Mouse (Mus musculus) cerebellum, adult 8-10 months (tissue): ENCODE results near the gene Gm5114.
"Not testable (repeated sequence)": the region's sequence is repeated elsewhere in the genome, so short reads cannot be mapped to it uniquely, and the experiment has no call there.

Experiments
- DNase-seq: peaks from one replicate; pipeline ENCODE4 v3.0.0; 2022

Gene Gm5114

GRCm38 (mm10) chr7:39413060-39413459, at the start of gene Gm5114:
TSS of gene Gm5114 (minus strand) at chr7:39413160.
- DNase-seq, result not testable (repeated sequence)

DNA sequence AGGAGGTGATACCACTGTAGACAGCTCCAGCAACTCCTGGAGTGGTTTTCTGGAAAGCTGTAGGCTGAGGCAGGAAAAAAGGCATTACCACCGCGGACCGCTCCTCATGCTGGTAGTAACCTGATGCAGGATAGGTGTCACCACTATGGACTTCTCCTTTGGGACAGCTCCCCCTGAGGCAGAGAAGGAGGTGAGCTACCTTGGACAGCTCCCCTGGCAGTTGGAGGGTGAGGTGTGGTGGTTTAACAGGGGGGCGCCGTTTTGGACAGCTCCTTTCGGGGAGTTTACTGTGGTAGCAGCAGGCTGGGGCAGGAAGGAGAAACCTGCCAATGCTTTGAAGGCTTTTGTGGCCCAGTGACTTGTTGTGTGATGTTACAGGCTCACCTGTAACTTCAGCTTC, 42.8 kb upstream of the Gm5114 start:
- DNase-seq, result no peak

- peak; percentile 82 for DNase-seq
Observed at GRCm38 (mm10) chr7:39449260-39450021, 36.5 kb upstream of the Gm5114 start.

GRCm38 (mm10) chr7:39448626-39449242, 35.8 kb upstream of the Gm5114 start:
- DNase-seq, result peak; percentile 20

DNA sequence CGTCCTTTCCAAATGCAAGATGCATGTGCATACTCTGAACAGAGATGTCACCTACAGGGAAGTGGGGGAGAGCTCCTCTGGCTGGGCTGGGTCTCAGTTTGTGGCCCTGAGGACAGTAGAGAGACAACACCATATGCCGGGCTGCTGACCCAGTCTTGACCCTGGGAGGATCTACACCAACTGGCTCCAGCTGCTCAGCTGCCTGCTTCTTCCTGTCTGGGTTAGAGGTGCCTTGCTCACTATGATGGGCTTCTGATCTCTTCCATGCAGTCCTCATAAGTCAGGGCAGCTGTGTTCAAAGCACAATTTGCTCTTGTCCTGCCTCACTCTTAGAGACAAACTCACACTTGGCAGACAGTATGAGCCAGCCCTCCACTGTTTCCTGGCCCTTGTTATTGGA, 28.3 kb upstream of the Gm5114 start:
- no peak for DNase-seq

DNA sequence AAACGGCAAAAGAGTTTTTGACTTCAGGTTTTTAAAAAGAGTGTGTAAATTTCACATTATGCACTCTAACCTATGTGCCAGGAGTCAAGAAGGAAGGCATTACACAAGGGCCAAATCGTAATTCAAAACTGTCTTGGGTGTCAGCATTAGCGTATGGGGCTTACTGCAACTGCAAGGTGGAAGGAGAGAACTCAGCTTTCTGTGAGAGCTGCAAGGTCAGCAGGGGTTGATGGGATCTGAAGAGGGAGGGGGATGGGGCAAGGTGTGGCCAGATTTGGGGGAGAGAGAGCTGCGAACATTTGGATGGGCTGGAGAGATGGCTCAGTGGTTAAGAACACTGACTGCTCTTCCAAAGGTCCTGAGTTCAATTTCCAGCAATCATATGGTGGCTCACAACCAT, 27.4 kb upstream of the Gm5114 start:
- DNase-seq, result no peak
